Mouse (Mus musculus): ENCODE data around the gene Zfp787.
A peak's percentile ranks its signal among the peaks of the same experiment; 100 is the strongest.
"Not testable (repeated sequence)": the region's sequence is repeated elsewhere in the genome, so short reads cannot be mapped to it uniquely, and the experiment has no call there.

The Zfp787 gene

DNA sequence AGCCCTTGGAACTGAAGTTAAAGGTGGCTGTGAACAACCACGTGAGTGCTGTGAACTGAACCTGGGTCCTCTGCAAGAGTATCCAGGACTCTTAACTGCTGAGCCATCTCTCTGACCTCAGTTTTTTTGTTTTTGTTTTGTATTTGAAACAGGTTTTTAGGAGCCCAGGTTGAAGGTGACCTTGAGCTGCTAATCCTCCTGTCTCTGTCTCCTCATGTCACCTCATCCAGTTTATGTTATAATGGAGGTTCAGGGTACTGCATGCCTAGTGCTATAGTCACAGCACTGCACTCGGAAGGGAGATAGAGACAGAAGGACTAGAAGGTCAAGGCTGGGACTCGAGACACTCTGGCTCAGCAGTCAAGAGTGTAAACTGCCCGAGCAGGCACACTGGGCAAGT is 6.4 kb upstream of the Zfp787 start:
- DNase-seq (ENCODE audit: low read depth, low spot score), result no peak

DNA sequence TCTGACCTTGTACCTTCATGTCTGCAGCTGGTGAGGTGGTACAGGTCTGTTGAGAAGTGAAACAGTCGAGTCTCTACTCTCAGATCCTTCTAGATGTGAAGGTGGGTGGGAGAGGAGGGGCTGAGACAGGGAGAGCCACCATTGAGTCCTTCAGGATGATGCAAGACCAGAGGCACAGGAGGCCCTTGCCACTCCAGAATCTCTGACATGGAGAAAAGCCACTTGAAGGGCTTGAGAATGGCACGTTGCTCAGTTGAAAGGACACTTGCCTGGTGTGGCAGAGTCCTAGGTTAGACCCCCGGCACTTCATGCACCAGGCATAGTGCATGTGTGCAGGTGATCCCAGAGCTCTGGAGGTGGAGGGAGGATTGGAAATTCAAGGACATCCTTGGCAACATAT is 5.7 kb upstream of the Zfp787 start:
- DNase-seq (ENCODE audit: low read depth, low spot score), result no peak

DNA sequence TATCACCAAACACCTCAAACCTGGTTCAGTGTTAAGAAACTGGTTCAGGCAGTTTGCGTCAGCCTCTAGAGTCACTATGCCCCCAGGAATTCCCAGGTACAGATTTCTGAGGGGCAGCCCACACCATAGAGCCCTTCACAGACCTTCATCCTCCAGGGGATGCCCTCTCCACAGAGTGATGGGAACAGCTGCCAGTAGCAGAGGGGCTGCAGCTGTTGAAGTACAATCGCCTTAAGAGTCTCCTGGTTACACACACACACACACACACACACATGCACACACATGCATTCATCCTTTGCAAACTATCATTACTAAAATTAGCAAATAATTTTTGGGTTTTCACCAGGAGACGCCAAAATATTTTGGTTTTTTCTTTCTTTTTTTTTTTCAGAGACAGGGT is 3.8 kb upstream of the Zfp787 start:
- DNase-seq (ENCODE audit: low read depth, low spot score), result no peak

DNA sequence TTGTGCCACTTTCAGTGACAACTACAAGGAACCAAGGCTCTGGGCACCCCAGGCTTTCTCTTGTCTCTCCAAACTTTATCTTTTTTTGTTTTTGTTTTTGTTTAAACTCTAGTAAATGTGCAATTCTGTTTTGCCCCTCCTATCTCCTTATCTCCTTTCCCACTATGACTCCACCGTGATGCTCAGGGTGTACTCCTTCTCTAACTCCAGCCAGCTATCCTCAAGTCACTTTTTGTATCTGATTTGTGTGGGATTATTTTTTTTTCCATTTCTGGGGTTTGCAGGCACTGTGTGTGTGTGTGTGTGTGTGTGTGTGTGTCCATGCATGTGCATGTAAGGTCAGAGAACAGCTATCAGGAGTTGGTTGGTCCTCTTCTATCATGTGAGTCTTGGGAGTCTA is 1.7 kb upstream of the Zfp787 start:
- DNase-seq (ENCODE audit: low read depth, low spot score), result no peak

DNA sequence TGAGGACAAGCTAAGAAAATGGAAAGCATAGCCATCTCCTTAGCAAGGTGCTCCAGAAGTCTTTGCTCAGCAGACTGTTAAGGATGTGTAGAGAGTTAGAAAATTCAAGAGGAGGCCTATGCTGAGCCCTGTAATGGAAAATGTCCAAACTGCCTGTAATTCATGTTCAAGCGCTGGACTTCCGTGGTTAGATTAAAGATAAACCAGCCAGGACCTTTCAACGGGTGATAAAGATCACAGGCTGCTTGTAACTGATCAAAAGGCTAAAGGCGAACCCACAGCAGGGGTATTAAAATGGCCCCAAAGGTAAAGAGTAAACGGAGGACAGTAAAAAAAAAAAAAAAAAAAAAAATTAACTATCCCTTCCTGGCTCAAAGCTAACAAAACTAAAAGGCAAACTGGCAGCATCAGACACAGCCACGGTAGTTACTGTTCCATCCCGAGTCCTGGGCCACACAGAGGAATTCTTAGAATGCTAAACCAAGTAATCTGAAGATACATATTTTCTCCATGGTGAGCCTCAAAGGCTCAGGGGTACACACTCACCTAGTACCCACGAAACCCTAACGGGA is 1.2 kb upstream of the Zfp787 start:
- DNase-seq (ENCODE audit: low read depth, low spot score), result no peak

DNA sequence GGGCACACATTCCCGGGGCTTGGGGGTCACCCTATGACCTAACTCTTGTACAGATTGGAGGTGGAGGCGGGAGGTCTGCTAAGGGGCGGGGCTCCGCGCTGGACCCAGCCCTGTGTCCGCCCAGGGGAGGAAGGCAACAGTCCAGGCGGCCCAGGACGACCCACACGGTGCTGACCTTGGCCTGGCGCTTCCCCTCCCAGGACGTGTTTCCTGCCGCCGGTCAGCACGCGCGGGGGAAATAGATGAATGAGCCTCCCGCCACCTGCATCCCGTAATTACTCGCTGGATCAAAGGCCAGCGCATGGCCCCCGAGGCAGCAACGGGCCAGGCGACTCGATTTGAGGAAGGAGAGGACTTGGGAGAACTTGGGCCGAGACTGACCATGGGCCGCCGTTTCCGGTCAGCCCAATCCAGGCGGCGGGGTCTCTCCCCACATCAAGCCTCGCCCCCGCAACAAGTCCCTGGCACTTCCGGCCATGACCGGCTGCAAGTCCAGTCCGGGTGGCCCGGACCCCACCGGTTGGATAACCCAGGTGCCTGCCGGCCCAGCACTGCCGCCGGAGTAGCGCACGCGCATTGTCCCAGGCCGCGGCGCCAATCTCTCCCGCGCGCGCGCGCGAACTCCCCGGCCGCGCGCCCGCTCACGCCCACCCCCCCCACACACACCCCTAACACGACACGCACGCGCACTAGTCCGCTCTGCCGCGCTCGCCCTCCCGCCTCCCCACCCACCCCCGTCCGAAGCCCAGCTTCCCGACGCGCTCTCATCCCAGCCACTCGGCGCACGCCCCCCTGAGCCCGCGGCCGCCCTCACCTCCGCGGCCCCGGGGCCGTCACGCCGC is 545 bp downstream of the Zfp787 start:
- DNase-seq (ENCODE audit: low read depth, low spot score), result peak; percentile 88

DNA sequence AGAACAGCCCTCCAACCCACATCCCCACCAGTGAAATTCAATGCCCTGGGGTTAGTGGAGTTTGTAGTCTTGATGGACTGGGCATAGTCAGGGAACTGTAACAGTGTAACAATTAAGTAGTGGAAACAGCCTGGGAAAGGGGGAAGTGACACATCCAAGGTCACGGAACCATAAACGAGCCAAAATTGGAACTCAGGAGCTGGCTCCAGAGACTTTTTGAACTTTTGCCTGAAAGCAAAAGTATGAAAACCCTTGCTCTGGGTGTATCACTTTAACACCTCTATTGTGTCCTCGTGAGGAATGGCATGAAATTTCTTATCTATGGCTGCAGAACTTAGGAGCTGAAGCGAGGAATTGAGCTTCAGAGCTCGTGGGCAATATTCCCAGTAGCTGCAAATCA is 1.6 kb downstream of the Zfp787 start:
- DNase-seq (ENCODE audit: low read depth, low spot score), result no peak

DNA sequence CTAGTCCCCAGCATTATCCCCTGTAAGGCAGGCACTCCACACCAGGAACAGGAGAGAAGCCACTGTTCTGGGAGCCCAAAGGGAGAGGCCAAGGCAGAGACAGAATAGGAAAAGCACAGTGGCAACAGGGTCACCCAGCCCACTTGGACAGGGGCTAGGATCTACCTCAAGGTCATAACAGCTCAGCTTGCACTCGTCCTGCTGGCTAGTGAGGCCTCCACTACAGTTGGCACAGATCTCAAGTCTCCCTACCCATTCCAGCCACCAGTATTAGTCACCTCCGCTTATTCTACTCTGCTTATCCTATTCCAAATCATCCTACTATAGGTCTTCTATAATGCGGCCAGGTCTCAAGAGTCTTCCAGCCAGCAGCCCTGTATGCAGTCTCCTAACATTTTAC is 2.7 kb downstream of the Zfp787 start:
- no peak for DNase-seq (ENCODE audit: low read depth, low spot score)

DNA sequence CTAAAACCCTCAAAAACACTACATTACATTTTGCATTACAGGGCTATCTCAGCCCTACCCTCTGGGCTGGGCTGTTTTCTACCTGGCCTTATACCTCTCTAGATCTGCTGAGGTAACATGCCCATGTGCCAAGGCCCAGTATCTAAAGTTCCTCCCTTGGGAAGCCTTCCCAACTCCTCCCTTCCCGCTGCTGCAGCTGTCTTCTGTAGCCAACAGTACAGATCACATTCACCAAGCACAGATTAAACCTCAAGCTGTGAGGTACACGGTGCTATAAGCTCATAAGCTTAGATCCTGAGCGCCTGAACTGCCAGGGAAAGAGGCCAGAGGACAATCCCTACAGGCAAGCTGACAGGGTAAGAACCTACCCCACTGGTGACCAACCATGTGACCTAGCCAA is 3.8 kb downstream of the Zfp787 start:
- DNase-seq (ENCODE audit: low read depth, low spot score), result peak; percentile 78

DNA sequence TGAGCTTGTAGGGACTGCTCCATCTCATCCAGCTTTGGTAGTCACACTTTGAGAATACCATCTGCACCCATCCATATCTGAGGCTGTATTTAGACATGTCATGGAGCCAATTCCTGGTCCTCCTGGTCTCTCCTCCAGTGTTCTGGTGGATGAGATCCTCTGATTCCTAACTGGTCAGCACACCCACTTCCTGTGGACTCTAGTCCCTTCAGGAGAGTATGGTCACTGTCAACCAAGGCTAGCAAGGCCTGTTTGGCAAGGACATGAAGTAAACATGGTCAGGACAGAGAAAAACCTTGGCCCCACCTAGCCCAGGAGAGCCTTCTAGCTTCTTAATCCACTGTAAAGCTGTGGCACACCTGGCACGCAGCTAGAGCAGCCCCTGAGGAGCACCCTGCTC is 4.5 kb downstream of the Zfp787 start:
- DNase-seq (ENCODE audit: low read depth, low spot score), result no peak

DNA sequence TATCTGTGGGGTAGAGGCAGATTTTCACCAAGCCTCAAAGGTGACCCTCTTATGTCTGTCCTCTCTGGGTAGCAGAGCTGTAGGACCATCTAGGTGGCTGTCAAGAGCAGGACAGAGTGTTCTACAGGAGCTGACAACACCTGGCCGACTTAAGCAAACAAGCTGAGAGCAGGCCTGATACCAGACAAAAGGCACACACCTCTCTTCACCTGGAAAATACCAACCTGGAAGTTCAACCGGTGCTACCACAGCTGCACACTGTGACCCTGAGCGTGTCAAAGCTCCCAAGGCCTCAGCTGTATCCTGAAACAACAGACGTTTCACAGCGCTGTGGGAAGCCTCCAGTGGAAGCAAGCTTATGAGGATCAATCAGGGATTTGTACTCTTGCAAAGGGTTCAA is 8.1 kb downstream of the Zfp787 start:
- DNase-seq (ENCODE audit: low read depth, low spot score), result no peak

DNA sequence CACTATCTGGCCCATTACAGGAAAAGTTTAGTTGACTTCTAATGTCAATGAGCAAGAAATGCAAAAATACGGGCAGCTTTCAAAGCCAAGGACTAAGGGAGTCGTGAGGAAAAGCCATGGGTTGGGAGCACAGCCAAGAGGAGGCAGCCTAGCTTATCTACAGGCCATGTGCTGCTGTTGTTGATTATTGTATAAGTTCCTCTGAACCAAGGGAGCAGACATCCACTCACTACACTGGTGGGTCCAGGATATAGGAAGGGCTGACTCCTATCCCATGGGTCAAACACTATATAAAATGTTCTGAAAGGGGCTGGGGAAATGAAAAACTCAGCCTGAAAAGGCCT is 8.8 kb downstream of the Zfp787 start:
- no peak for DNase-seq (ENCODE audit: low read depth, low spot score)

DNA sequence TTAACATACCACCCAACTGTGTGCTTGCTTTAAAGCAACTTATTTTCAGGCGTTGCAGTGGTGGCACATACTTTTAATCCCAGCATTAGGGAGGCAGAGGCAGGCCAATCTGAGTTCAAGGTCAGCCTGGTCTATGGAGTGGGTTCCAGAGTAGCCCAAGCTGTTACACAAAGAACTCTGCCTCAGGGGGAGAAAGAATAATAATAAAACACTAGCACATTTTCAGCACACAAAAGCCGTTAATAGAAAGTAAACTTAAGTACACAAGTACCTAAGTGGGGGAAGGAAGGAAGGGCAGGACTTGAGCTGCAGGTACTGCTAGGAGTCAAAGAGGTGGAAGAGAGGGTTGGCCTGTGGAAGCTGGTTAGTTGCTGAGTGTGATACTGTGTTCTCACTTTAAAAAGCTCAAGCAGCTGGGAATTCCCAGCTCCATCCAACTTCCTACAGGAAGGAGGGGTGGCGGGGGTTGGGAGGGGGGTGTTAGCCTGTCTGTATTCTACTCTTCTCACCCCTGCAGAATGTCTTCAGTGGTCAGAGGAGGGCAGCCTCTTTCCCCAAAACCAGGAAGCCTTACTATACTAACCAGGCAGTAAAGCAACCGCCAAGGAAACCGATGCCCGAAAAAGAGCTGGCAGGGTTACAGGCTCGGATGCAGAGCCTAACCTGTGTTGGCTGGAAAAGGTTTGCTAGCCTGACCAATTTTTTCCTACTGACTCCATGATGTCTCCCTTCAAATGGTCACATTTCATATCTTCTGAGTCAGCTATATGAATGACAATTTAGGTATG is 9.4 kb downstream of the Zfp787 start:
- no peak for DNase-seq (ENCODE audit: low read depth, low spot score)

DNA sequence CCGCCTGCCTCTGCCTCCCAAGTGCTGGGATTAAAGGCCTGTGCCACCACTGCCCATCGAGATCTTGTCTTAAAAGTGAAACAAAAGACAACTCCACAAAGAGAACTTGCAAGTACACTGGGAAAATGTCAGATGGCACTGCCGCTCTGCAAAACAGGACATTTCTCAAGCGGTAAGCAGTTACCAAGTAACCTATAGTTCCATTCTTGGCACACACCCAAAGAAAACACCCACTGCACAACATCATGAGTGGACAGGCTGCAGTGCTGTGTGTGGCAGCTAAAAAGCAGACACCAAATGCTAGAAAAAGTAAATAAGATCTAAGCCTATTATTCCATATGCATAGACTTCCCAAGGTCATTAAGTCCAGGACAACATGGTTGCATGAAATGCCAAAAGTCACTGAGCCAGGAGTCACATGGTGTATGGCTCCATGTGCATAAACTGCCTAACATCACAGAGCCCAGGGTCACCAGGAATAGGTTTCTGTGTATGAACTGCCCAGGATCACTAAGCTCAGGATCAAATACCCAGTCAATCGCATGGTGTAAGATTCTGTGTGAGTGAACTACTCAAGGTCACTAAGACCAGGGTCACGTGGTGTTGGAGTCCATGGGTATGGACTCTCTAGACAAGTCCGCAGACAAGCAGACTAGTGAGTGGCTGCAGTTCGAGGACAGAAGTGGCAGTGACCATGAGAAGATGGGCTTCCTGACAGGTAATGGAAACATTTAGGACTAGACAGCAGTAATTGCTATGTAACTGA is 10.2 kb downstream of the Zfp787 start:
- no peak for DNase-seq (ENCODE audit: low read depth, low spot score)

DNA sequence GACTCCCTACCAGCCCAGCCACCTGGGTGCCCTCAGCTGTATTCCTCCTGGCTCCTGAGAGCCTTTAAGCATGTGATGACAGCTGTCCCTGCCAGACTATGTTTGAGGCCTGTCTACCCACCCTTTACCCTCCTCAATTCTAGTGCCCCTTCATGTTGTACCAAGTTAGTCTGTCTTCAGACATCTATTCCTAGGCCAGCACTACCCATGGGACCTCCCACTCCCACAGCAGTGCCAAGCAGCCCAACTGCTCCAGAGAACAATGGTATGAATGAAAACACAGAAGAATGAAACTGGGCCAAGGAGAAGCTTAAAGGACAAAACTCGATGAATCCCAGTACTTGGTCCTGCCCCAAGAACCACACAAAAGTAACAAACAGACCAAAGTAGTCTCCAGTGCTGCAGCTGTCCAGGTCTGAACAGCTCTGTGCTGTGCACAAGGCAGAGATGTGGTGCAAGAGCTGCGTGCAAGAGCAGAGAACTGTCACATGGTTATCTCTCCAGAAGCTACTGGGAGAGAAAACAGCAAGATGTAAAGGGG is 11.7 kb downstream of the Zfp787 start:
- no peak for DNase-seq (ENCODE audit: low read depth, low spot score)

DNA sequence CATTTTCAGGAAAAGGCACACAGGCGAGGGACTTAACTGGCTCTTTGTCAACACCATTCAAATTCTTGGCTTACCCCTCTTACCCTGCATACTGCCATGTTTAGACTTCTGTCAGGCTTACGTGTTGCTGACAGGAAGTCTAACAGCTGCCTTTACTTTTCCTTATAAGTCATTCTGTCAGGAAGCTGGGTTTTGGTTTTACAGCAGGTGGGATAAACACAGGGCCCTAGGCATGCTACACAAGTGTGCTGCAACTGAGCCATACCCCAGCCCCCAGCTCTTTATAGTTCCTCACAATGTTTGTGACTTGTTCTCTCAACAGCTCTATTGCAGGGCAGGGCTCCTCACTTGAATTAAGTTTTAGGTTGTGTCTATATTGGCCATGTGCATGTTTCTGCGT is 16.5 kb downstream of the Zfp787 start:
- no peak for DNase-seq (ENCODE audit: low read depth, low spot score)

DNA sequence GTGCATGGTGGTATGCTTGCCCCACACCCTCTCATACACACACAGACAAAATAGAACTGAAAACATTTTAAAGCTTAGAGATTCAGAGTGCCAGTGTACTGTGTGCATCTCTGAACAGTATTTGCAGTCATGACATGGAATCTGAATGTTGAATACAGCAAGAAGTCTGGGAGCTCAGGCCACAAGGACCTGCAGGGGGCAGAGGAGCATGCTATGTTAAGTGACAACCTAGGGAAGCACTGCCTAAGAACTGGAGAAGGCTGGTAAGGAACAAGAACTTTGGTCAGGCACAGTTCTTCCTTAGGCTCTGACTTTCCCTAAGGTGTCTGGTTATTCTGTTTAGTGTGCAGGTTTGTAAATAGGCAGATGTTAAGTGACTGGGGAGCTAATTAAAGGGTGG is 19.3 kb downstream of the Zfp787 start:
- no peak for DNase-seq (ENCODE audit: low read depth, low spot score)

DNA sequence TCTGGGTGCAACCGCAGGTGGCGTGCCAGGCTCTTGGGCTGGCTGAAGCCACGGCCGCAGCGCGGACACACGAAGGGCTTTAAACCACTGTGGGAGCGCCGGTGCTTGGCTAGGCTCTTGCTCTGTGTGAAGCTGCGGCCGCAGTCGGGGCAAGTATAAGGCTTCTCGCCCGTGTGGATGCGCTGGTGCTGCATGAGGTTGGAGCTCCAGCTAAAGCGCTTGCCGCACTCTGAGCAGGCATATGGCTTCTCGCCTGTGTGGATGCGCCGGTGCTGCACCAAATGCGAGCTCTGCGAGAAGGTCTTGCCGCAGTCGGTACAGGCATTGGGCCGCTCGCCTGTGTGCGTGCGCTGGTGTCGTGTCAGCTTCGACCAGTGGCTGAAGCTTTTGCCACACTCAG is 23.2 kb downstream of the Zfp787 start:
- no peak for DNase-seq (ENCODE audit: low read depth, low spot score)

DNA sequence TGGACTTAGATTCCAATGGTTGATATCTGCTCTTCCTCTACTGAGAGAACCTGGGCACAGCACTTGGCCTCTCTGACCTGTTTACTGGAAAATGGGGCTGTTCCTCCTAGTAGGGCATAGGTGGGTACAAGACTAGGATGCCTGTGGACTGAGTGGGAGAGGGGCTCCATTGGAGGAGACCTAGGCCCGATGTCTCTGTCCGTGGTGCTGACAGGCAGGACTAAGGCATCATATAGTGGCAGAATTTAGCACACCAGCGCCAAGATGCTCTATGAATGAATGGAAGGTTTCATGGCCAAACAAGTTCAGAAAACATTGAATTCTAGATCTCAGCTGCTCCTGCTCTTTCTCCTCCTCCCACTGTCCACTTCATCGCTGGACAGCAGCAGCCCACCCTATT is 25.5 kb downstream of the Zfp787 start:
- no peak for DNase-seq (ENCODE audit: low read depth, low spot score)

DNA sequence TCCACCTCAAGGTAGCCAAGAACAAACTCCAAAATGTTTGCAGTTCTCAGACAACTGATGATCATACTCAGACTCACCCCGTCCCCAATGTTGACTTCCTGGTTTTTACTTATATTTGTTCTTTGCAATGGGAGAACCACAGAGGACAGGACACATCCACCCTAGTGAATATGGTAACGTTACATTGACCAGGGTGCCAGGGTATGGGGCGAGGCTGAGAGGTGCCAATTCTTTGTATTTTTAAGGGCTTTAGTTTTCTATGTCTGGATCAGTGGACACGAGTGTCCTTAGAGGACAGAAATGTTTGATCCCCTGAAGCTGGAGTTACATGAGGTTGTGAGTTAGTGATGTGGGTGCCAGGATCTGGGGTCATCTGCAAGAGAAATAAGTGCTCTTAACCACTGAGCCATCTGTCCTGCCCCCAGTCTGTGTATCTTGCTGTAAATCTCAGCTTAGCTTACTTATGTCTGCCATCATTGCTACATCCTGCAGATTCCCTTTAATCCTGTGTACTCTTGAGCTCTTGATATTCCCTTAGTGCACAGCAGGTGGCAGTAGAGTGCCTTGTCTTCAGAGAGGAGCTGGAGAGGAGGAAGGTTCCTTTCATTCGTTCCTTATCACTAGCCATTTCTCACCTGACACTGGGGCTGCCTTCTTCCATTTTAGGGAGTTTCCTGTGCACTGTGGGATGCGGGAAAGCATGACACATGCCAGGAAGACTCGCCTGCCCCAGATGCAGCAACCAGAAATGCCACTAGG is 28.9 kb downstream of the Zfp787 start:
- peak; percentile 96 for DNase-seq (ENCODE audit: low read depth, low spot score)

DNA sequence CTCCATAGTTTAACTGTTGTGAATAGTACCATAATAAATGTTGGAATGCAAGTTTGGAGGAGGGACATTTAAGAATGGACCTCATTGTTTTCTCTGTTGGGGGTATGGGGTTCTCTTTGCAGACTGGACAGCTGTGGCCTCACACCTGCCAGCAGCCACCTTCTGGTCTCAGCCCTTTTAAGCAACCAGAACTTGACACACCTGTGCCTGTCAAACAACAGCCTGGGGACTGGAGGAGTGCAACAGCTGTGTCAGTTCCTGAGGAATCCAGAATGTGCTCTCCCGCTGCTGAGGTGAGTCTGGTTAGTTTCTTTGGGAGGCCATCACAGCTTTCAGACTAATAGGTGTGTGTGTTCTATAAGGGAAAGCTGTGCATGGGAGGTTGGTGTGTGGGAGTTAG is 34.7 kb downstream of the Zfp787 start:
- DNase-seq (ENCODE audit: low read depth, low spot score), result not testable (repeated sequence)
